Mouse (Mus musculus): ENCODE measurements at regions not wholly inside any gene's neighbourhood (a gene's known extent, or its start where the extent isn't known, plus 50 kb on each side); places are given as distances from the start of the nearest gene placed in this dataset.
A peak's percentile ranks its signal among the peaks of the same experiment; 100 is the strongest.
"Not testable (repeated sequence)": the region's sequence is repeated elsewhere in the genome, so short reads cannot be mapped to it uniquely, and the experiment has no call there.

- DNase-seq (ENCODE audit: low spot score): peak; percentile 83
Observed at GRCm38 (mm10) chr10:130594046-130594734, 97.0 kb upstream of the Vmn2r87 start.

- DNase-seq (ENCODE audit: low spot score): not testable (repeated sequence)
Observed at GRCm38 (mm10) chr10:130566426-130566825, 69.2 kb upstream of the Vmn2r87 start.

- no peak for DNase-seq (ENCODE audit: low spot score)
Observed at GRCm38 (mm10) chr10:130548570-130548969, 51.4 kb upstream of the Vmn2r87 start.
